Mouse (Mus musculus) heart, postnatal 4 days (tissue): ENCODE measurements around the gene Grik3. TPM values are rescaled to one million over a fixed set of nuclear protein-coding genes. Genes with fewer than 3 reads are reported as not detected.

Source experiments
- DNase-seq: peaks from one replicate; pipeline ENCODE4 v3.0.0; 2021
- total RNA-seq, 2 experiments: library from RNA; stranded (reverse); gene quantifications; 2 replicates each; pipeline ENCODE4 v1.2.3; 2021

Gene Grik3
- total RNA-seq, 2 experiments from 2014 or later = 0.31 to 0.36 TPM

DNA sequence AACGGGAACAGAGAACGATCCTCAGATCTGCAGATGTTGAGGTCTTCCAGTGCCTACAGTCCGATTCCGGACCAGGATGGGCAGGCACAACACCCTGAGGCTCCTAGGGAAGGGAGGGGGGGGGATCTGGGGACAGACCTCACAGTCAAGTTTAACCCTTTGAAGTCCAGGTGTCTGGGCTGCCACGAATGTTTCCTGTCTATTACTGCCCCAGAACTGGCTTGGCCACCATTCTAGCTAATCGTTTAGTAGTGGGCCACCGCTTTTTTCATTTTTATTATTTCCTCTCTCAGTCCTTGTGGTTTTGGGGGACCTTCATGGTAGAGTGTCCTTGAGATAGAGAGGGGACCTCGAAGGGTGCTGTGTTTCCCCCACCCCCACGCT is 1.6 kb downstream of the Grik3 start:
- no peak for DNase-seq

DNA sequence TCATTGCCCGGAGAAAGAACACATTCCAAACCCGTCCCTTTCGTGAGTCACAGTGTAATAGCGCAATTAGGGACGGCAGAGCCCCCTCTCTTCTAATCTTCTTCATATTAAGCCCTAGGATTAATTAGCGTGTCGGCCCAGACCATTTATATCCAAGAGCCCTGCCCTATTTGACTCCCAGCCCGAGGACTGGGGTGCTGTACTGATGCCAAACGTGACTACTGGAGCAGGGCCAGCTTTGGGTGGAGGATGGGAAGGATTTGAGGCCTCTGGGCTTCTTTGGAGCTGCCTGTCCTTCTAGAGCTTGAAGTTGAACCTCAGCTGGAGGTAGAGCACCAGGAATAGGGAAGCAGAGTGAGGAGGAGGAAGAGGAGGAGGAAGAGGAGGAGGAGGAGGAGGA is 2.2 kb downstream of the Grik3 start:
- peak; percentile 66 for DNase-seq

GRCm38 (mm10) chr4:125493124-125493523 is 2.6 kb downstream of the Grik3 start:
- no peak for DNase-seq

DNA sequence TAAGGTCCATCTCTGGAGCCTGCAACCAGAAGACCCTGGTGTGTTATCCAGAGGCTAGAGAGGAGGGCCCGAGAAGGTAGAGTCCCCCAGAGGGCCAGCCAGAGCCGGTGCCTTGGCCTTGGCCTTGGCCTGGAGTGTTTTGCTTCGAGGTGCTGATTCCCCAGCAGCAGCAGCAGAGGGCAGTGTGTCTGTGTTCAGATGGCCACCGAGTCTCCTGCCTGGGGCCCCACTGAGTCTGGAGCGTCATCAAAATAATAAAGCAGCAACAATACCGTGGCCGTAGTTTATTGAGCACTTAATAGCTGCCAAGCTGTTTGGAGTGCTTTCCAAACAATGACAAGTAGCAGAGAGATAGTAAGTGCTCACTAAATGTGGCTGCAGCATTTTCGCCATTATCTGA is 5.0 kb downstream of the Grik3 start:
- DNase-seq = no peak

DNA sequence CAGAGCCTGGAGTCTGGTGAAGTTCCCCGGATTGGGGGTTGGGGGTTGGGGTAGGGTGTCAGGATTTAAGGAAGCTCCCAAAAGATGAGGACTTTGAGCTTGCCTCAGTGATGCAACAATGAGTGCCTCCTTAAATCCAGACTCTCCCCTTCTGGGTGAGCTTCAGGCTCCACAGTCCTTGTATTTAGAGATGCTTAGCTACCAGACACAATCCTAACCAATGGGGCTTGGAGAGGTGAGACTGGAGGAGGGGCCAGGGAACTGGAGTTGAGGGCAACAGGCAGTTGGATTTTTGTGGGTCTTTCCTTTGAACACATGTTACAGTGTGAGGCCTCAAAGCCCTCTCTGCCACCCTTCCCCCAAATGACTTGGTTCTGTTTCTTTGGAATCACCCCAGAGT is 6.5 kb downstream of the Grik3 start:
- DNase-seq = no peak

GRCm38 (mm10) chr4:125497471-125497870 is 7.0 kb downstream of the Grik3 start:
- no peak for DNase-seq

- no peak for DNase-seq
These were observed 8.4 kb downstream of the Grik3 start for GRCm38 (mm10) chr4:125498866-125499265.

DNA sequence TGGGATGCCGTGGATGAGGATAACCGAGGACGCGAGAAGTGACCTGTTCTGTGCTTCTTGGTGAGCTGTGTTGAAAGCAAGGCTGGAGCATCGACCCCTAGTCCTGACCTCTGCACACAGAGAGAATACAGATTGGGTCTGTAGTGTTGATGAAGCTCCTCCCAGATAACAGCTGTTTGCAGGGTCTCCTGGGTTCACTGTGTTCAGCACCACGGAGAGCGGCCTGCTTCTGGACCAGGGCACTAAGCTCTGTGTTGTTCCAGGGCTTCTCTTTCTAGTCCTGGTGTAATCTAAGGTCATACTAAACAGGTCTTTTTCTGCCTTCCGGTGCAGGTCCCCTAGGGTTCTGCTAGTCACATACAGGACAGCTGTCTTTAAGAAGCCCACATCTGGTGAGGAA is 12.4 kb downstream of the Grik3 start:
- DNase-seq = peak; percentile 73

GRCm38 (mm10) chr4:125512434-125512833 is 21.9 kb downstream of the Grik3 start:
- no peak for DNase-seq

DNA sequence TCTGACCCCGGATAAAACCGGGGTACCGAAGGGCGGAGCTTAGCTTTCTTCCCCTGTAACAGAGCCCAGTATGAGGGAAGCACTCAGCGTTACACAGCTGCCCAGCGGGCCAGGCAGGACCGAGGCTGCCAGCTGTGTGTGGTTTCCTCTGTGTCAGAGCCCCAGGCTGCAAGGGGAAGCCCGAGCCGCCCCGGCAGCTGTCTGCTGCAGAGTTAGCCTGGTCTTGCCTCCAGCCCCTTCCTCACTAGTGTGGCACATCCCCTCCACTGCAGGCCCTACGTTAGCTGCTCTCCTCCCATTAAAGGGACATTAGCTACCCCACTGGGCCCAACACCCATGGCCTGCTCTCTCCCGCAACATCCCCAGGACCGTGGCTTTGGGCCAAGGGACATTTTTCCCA is 25.1 kb downstream of the Grik3 start:
- DNase-seq = no peak

DNA sequence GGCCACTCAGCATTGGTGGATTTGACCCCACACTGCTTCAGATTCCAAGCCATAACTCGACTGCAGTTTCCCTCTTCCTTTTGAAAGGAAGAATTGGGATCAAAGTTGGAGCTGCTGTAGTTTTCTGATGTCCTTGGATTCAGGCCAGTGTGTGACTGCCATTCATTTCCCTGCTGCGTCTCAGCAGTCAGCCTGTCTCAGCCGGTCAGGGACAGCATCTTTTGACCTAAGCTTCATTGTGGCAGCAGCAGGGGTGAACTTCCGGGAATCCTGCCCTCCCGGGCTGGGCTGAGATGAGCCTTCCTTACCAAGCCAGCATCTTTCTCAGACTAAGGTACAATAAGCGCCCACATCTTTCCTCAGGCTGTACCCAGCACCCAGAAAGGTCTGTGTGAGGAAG is 26.1 kb downstream of the Grik3 start:
- no peak for DNase-seq

GRCm38 (mm10) chr4:125518861-125519260 is 28.4 kb downstream of the Grik3 start:
- DNase-seq = peak; percentile 14

GRCm38 (mm10) chr4:125522931-125523330 is 32.4 kb downstream of the Grik3 start:
- no peak for DNase-seq

- no peak for DNase-seq
These were observed 34.8 kb downstream of the Grik3 start for GRCm38 (mm10) chr4:125525266-125525665.

DNA sequence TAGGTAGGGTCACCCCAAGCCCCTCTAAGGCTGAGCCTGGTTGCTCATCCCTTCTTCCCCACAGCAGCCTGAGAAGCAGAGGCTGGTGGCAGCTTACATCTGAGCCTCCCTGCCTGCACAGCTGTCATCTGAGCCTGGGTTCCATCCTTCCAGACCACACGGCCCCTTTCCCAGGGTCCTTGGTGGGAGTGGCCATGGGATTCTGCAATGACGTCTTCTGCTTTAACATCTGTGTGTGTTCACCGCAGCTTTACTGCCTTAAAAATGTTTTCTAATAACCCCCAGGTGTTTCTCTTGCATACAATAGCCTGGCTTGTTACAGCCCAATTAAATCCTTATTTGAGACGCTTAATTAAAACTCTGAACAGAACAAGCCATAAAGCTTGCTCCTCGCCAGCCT is 35.9 kb downstream of the Grik3 start:
- DNase-seq = no peak

- no peak for DNase-seq
These were observed 43.5 kb downstream of the Grik3 start for GRCm38 (mm10) chr4:125533965-125534364.

DNA sequence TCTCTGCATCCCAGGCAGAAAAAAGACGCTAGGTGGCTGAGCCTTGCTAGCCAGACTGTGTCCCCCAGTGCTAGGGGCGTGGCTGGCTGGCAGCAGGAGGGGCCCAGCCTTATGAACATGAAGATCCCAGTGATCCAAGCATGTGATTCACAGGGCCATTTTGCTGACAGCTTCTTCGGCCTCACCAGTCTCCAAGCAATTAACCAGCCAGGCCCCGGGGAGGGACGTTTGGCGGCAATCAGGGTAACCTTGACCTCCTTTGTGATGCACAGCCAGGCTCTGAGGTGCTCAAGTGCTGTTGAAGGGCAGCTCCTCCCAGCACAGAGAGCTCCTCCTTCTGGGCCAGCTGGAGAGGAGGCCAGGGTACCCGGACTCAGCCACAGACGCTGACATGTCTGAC is 43.9 kb downstream of the Grik3 start:
- no peak for DNase-seq

DNA sequence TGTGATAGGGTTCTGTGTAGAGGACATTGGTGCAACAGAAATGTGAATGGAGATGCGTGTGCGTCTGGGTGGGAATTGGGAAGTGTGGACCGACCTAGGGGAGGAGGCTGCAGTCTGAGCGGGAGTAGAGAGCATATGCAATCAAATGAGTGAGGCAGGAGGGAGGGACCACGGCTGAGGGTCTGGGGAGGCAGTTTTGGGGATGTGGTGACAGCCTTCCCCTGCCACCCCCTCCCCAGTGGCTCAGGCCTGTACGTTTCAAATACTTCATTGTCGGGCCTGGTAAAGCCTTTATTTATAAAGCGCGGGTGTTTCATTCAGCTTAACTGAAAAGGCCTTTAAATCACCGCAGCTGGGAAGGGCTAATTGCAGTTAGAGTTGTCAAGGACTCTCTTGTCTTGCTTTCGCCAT is 44.5 kb downstream of the Grik3 start:
- no peak for DNase-seq

DNA sequence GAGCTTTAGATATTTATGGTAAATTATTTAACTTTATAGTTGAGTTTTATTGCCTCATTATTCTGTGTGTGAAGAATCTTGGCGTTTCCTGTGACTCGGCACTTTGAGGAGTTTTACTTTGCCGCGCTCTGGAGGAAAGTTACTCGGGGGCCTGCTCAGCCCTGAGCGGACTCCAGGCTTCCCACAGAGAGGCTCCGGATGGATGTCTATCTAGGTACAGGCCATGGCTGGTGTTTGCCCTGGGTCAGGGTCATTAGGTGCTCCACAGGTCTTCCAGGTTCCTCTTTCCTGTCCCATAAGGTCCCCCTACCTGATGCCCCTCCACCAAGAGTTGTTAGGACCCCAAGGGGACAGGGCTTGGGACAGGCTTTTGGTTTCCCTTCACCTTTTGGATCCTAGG is 45.0 kb downstream of the Grik3 start:
- no peak for DNase-seq

DNA sequence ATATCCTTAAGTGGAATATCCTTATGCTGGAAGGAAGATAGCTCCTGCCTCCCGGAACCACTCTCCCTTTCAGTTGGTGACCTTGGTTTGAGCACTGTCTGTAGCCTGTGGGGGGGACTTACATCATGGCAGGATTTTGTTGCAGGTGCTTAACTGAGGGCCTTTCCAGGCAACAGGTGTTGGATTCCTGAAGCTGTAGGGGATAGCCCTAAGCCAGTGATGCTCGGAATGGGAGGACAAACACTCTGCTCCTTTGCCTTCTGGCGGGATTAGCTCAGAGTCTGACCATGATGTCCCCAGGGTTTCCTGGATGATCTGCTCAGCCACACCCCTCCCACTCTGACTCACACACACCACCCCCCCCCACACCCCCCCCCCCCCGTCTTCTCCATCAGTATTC is 45.5 kb downstream of the Grik3 start:
- DNase-seq = no peak

- no peak for DNase-seq
These were observed 47.9 kb downstream of the Grik3 start for GRCm38 (mm10) chr4:125538301-125538965.

GRCm38 (mm10) chr4:125539617-125540016 is 49.1 kb downstream of the Grik3 start:
- DNase-seq = no peak

DNA sequence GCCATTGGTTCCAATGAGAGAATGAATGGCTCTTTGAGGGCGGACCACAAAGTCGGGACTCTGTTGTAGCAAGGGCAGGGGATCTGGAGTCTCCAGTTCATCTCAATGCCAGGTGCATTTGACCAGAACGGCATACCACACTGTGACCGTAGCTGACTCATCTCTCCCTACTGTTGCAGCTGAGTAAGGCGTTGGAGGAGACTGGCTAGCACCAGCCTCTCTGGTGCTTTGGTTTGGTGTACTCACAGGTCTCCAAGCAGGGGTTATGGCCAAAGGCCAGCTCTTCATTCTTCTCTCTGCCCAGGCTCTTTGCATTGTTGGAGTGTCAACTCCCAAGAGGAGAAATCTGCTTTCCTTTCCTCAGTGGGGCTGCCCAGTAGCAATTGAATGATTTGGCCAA is 52.7 kb downstream of the Grik3 start:
- DNase-seq = no peak

- DNase-seq = no peak
These were observed 54.7 kb downstream of the Grik3 start for GRCm38 (mm10) chr4:125544947-125545767.
